Mouse (Mus musculus) neural tube, embryonic 11.5 days (tissue): ENCODE results near the gene Kcnip3. TPM values are rescaled to one million over a fixed set of nuclear protein-coding genes. Genes with fewer than 3 reads are reported as not detected.
A peak's percentile ranks its signal among the peaks of the same experiment; 100 is the strongest.

ENCODE experiments used
- ATAC-seq: fragments of 200-750 bp; cut with Nextera tagmentation; 2 replicates; pipeline ENCODE4 v1.8.0; 2017; ENCODE audit warnings: moderate number of reproducible peaks, mild to moderate bottlenecking, moderate TSS enrichment, moderate library complexity; ENCODE audit not compliant: insufficient read depth, low FRiP score, low TSS enrichment
- DNase-seq: peaks from one replicate; pipeline ENCODE4 v3.0.0-alpha.2; 2015; ENCODE audit warnings: low spot score
- H3K27ac ChIP-seq: fragments of 300-500 bp; sonication (generic); 2 replicates; pipeline ENCODE4 v1.5.1; 2014; ENCODE audit warnings: low read depth, mild to moderate bottlenecking, low read length
- H3K27me3 ChIP-seq: fragments of 300-500 bp; sonication (generic); 2 replicates; pipeline ENCODE4 v1.6.1; 2014; ENCODE audit warnings: mild to moderate bottlenecking, low read length, mixed read lengths; ENCODE audit not compliant: control insufficient read depth, insufficient read depth
- H3K36me3 ChIP-seq: fragments of 300-500 bp; sonication (generic); 2 replicates; pipeline ENCODE4 v1.6.1; 2014; ENCODE audit warnings: mild to moderate bottlenecking, low read length, moderate library complexity, mixed read lengths; ENCODE audit not compliant: control insufficient read depth, insufficient read depth
- H3K4me1 ChIP-seq: fragments of 300-500 bp; sonication (generic); 2 replicates; pipeline ENCODE4 v1.6.1; 2014; ENCODE audit warnings: low read length, mixed read lengths; ENCODE audit not compliant: control insufficient read depth, insufficient read depth
- H3K4me2 ChIP-seq: fragments of 300-500 bp; sonication (generic); 2 replicates; pipeline ENCODE4 v1.6.1; 2014; ENCODE audit warnings: low read depth, mild to moderate bottlenecking, moderate library complexity
- H3K4me3 ChIP-seq: fragments of 300-500 bp; sonication (generic); 2 replicates; pipeline ENCODE4 v1.5.1; 2014; ENCODE audit warnings: low read depth, low read length
- H3K9ac ChIP-seq: fragments of 300-500 bp; sonication (generic); 2 replicates; pipeline ENCODE4 v1.6.1; 2014; ENCODE audit warnings: mild to moderate bottlenecking, low read length
- H3K9me3 ChIP-seq: fragments of 300-500 bp; sonication (generic); 2 replicates; pipeline ENCODE4 v1.6.1; 2016; ENCODE audit warnings: low read length; ENCODE audit not compliant: control insufficient read depth
- WGBS: fragments of 180-500 bp; shearing (Covaris S2); extraction: QIAGEN DNeasy Blood & Tissue Kit; methylation state at CpG from one replicate; pipeline ENCODE4 v1.1.7; 2014; 5-methylcytosine and 5-hydroxymethylcytosine counted together
- polyA plus RNA-seq: library from polyadenylated mRNA; unstranded; fragments of >200 nt; fragmentation: Nextera tagmentation; extraction: Ambion mirVana; gene quantifications from 2 replicates; pipeline ENCODE4 v1.2.1, GENCODE M21; 2014

The Kcnip3 gene
- 3.1 and 3.4 TPM in 2 replicates for polyA plus RNA-seq

GRCm38 (mm10) chr2:127522006-127522441, at the start of gene Kcnip3:
Gene Kcnip3, minus strand, starts transcription at chr2:127522094.
- no peaks in the 10 kb centered on the region for H3K36me3 ChIP-seq
- H3K4me2 ChIP-seq: peak within 1 kb of the TSS; percentile 57
- H3K9ac ChIP-seq: peak within 1 kb of the TSS; percentile 45; the same call in 1 of the 2 replicates
- WGBS: 3% methylated on average over 10 of the region's 10 CpGs
- peaks cover 9% of the 10 kb centered on the region for H3K4me1 ChIP-seq
- H3K4me3 ChIP-seq: peak within 1 kb of the TSS; percentile 14
- no peaks in the 10 kb centered on the region for H3K27me3 ChIP-seq
- H3K9me3 ChIP-seq: no peaks in the 10 kb centered on the region
- H3K27ac ChIP-seq: no peak within 1 kb of the TSS
- ATAC-seq (peak; percentile 84), DNase-seq (peak; percentile 46)

- H3K4me1 ChIP-seq: no peaks in the 10 kb centered on the region
- no peaks in the 10 kb centered on the region for H3K27me3 ChIP-seq
- WGBS: 14% methylated on average over 18 of the region's 18 CpGs
- ATAC-seq (peak; percentile 99), DNase-seq (peak; percentile 88)
- H3K36me3 ChIP-seq: no peaks in the 10 kb centered on the region
- peak overlapping the region; percentile 38 for H3K4me2 ChIP-seq
- H3K4me3 ChIP-seq: peak overlapping the region; percentile 17; the same call in 1 of the 2 replicates
- no peak overlapping the region for H3K27ac ChIP-seq
- H3K9ac ChIP-seq: no peak overlapping the region; the same call in 1 of the 2 replicates
- no peaks in the 10 kb centered on the region for H3K9me3 ChIP-seq
These were observed 37.4 kb upstream of the Kcnip3 start for GRCm38 (mm10) chr2:127559070-127559966.

- H3K4me2 ChIP-seq: no peak overlapping the region
- H3K27ac ChIP-seq: no peak overlapping the region
- ATAC-seq (no peak), DNase-seq (no peak)
- H3K36me3 ChIP-seq: no peaks in the 10 kb centered on the region
- no peaks in the 10 kb centered on the region for H3K27me3 ChIP-seq
- H3K4me3 ChIP-seq: no peak overlapping the region
- H3K4me1 ChIP-seq: no peaks in the 10 kb centered on the region
- no peaks in the 10 kb centered on the region for H3K9me3 ChIP-seq
- 46% methylated on average over 5 of the region's 5 CpGs for WGBS
- H3K9ac ChIP-seq: no peak overlapping the region
These were observed 29.2 kb upstream of the Kcnip3 start for GRCm38 (mm10) chr2:127551078-127551477.

GRCm38 (mm10) chr2:127550446-127550845, 28.6 kb upstream of the Kcnip3 start:
- ATAC-seq (no peak), DNase-seq (no peak)
- H3K27me3 ChIP-seq: no peaks in the 10 kb centered on the region
- no peak overlapping the region for H3K4me2 ChIP-seq
- no peaks in the 10 kb centered on the region for H3K9me3 ChIP-seq
- no peak overlapping the region for H3K4me3 ChIP-seq
- no peak overlapping the region for H3K9ac ChIP-seq
- H3K4me1 ChIP-seq: no peaks in the 10 kb centered on the region
- WGBS: 85% methylated on average over 1 of the region's 1 CpGs
- no peak overlapping the region for H3K27ac ChIP-seq
- H3K36me3 ChIP-seq: no peaks in the 10 kb centered on the region

GRCm38 (mm10) chr2:127549711-127550110, 27.8 kb upstream of the Kcnip3 start:
- H3K4me3 ChIP-seq: no peak overlapping the region
- no peak overlapping the region for H3K27ac ChIP-seq
- ATAC-seq: no peak
- DNase-seq: no peak
- H3K27me3 ChIP-seq: no peaks in the 10 kb centered on the region
- H3K9me3 ChIP-seq: no peaks in the 10 kb centered on the region
- H3K9ac ChIP-seq: no peak overlapping the region
- H3K4me2 ChIP-seq: no peak overlapping the region
- H3K36me3 ChIP-seq: no peaks in the 10 kb centered on the region
- H3K4me1 ChIP-seq: no peaks in the 10 kb centered on the region

- H3K36me3 ChIP-seq: no peaks in the 10 kb centered on the region
- DNase-seq: no peak
- no peaks in the 10 kb centered on the region for H3K9me3 ChIP-seq
- H3K4me1 ChIP-seq: no peaks in the 10 kb centered on the region
- no peak overlapping the region for H3K9ac ChIP-seq
- no peak for ATAC-seq
- no peak overlapping the region for H3K4me2 ChIP-seq
- H3K4me3 ChIP-seq: no peak overlapping the region
- no peaks in the 10 kb centered on the region for H3K27me3 ChIP-seq
- 77% methylated on average over 5 of the region's 5 CpGs for WGBS
- no peak overlapping the region for H3K27ac ChIP-seq
These were observed 26.6 kb upstream of the Kcnip3 start for GRCm38 (mm10) chr2:127548342-127549074.

- Histone ChIP-seq H3K4me2 (no peak overlapping the region), H3K27ac (no peak overlapping the region), H3K4me3 (no peak overlapping the region), H3K27me3 (peaks cover 40% of the 10 kb centered on the region), H3K36me3 (no peaks in the 10 kb centered on the region), H3K4me1 (no peaks in the 10 kb centered on the region), H3K9me3 (no peaks in the 10 kb centered on the region), H3K9ac (no peak overlapping the region)
- 89% methylated on average over 2 of the region's 2 CpGs for WGBS
- no peak for DNase-seq
- ATAC-seq: no peak
These were observed 19.8 kb upstream of the Kcnip3 start for GRCm38 (mm10) chr2:127541697-127542096.

GRCm38 (mm10) chr2:127541185-127541584, 19.3 kb upstream of the Kcnip3 start, which contains the start of gene Prom2:
Gene Prom2, minus strand, starts transcription at chr2:127541467.
- no peak for ATAC-seq
- H3K27me3 ChIP-seq: peaks cover 40% of the 10 kb centered on the region
- no peak within 1 kb of the TSS for H3K27ac ChIP-seq
- H3K4me1 ChIP-seq: no peaks in the 10 kb centered on the region
- no peak within 1 kb of the TSS for H3K9ac ChIP-seq
- no peak for DNase-seq
- H3K4me3 ChIP-seq: peak within 1 kb of the TSS; percentile 13; the same call in 1 of the 2 replicates
- WGBS: 4% methylated on average over 29 of the region's 29 CpGs
- H3K36me3 ChIP-seq: no peaks in the 10 kb centered on the region
- no peaks in the 10 kb centered on the region for H3K9me3 ChIP-seq
- 0 out of 2 replicates have a peak within 1 kb of the TSS, but pooled peaks have one; percentile 21 for H3K4me2 ChIP-seq
